Mouse (Mus musculus) hindbrain, embryonic 14.5 days (tissue): ENCODE measurements around the gene Rgs4. TPM values are rescaled to one million over a fixed set of nuclear protein-coding genes. Genes with fewer than 3 reads are reported as not detected.

ENCODE experiments used
- ATAC-seq: fragments of 200-750 bp; cut with Nextera tagmentation; 2 replicates; pipeline ENCODE4 v1.8.0; 2017; ENCODE audit warnings: moderate number of reproducible peaks, mild to moderate bottlenecking, moderate TSS enrichment, moderate library complexity; ENCODE audit not compliant: low FRiP score
- DNase-seq: peaks from one replicate; pipeline ENCODE4 v3.0.0-alpha.2; 2015; ENCODE audit warnings: low spot score
- H3K27ac ChIP-seq: fragments of 300-500 bp; sonication (generic); 2 replicates; pipeline ENCODE4 v1.5.1; 2014; ENCODE audit warnings: mild to moderate bottlenecking, moderate library complexity
- H3K27me3 ChIP-seq: fragments of 300-500 bp; sonication (generic); 2 replicates; pipeline ENCODE4 v1.6.1; 2014; ENCODE audit warnings: mild to moderate bottlenecking, low read length, mixed read lengths; ENCODE audit not compliant: control insufficient read depth, insufficient read depth
- H3K36me3 ChIP-seq: fragments of 300-500 bp; sonication (generic); replicated peaks from 2 replicates; pipeline ENCODE4 v1.6.1; 2014; ENCODE audit not compliant: control insufficient read depth, insufficient read depth
- H3K4me1 ChIP-seq: fragments of 300-500 bp; sonication (generic); replicated peaks from 2 replicates; pipeline ENCODE4 v1.6.1; 2014; ENCODE audit warnings: antibody characterized with exemption, low read length, mixed read lengths; ENCODE audit not compliant: control insufficient read depth, insufficient read depth
- H3K4me2 ChIP-seq: fragments of 300-500 bp; sonication (generic); replicated peaks from 2 replicates; pipeline ENCODE4 v1.6.1; 2014; ENCODE audit warnings: mild to moderate bottlenecking, moderate library complexity
- H3K4me3 ChIP-seq: fragments of 300-500 bp; sonication (generic); replicated peaks from 2 replicates; pipeline ENCODE4 v1.5.1; 2014; ENCODE audit warnings: mild to moderate bottlenecking, low read length
- H3K9ac ChIP-seq: fragments of 300-500 bp; sonication (generic); 2 replicates; pipeline ENCODE4 v1.6.1; 2014
- H3K9me3 ChIP-seq: fragments of 300-500 bp; sonication (generic); 2 replicates; pipeline ENCODE4 v1.6.1; 2016; ENCODE audit warnings: low read length; ENCODE audit not compliant: control insufficient read depth
- WGBS: fragments of 180-500 bp; shearing (Covaris S2); extraction: QIAGEN DNeasy Blood & Tissue Kit; methylation state at CpG from one replicate; pipeline ENCODE4 v1.1.7; 2014; 5-methylcytosine and 5-hydroxymethylcytosine counted together
- polyA plus RNA-seq: library from polyadenylated mRNA; unstranded; fragments of >200 nt; fragmentation: Nextera tagmentation; extraction: Ambion mirVana; gene quantifications from 2 replicates; pipeline ENCODE4 v1.2.1, GENCODE M21; 2014

The Rgs4 gene
- polyA plus RNA-seq: 73.3 and 88.0 TPM in 2 replicates

DNA sequence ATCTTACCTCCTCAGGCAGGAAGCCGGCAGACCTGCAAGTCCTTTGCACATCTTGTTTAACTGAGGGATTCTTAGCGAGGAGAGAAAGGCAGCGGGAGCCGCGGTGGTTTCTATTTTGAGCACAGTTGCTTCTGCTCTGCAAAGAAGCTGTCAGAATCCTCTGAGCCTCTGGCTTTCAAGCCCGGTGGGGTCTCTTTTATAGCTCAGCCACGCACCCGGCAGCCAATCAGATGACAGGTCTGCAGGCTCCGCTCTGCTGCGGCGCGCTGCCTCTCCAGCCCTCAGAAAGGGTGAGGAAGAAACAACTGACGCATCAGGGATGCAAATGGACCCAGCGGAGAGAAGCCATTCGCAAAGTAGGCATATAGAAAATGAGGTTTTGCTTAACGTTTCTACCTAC lies at the start of gene Rgs4:
Rgs4 (minus strand) TSS at position 170 of the 400 bp plus-strand sequence.
- Histone ChIP-seq H3K27ac (peak within 1 kb of the TSS; percentile 56), H3K4me2 (peak within 1 kb of the TSS; percentile 63), H3K4me3 (peak within 1 kb of the TSS; percentile 36), H3K9me3 (no peaks in the 10 kb centered on the region), H3K4me1 (peaks cover 8% of the 10 kb centered on the region; the same call in 1 of the 2 replicates), H3K27me3 (no peaks in the 10 kb centered on the region), H3K9ac (peak within 1 kb of the TSS; percentile 49), H3K36me3 (no peaks in the 10 kb centered on the region; the same call in 1 of the 2 replicates)
- DNase-seq (peak; percentile 83), ATAC-seq (peak; percentile 97)
- under 1% methylated on average over 16 of the region's 16 CpGs for WGBS

DNA sequence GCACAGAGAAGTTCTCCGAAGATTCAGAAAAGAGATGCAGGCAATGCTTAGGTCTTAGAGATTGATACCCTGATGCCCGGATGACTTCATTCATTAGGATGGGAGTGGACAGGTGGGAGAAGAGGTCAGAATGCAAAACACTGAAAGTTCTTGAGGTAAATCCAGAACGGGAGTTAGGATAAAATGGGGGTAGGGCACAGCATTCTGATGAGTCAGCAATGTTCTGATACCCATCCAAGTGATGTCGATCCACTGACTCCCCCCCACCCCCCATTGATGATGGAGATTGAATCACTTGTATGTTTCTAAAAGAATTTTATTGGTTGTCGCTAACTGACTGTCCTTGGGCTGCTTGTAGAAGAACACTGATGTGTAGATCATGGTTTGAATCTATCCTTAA lies 45.0 kb upstream of the Rgs4 start:
- no peaks in the 10 kb centered on the region for H3K36me3 ChIP-seq
- H3K9me3 ChIP-seq: no peaks in the 10 kb centered on the region
- 90% methylated on average over 5 of the region's 5 CpGs for WGBS
- no peak for DNase-seq
- no peak overlapping the region for H3K27ac ChIP-seq
- no peak overlapping the region for H3K4me2 ChIP-seq
- ATAC-seq: no peak
- H3K9ac ChIP-seq: no peak overlapping the region
- H3K4me1 ChIP-seq: no peaks in the 10 kb centered on the region
- no peaks in the 10 kb centered on the region for H3K27me3 ChIP-seq
- H3K4me3 ChIP-seq: no peak overlapping the region

DNA sequence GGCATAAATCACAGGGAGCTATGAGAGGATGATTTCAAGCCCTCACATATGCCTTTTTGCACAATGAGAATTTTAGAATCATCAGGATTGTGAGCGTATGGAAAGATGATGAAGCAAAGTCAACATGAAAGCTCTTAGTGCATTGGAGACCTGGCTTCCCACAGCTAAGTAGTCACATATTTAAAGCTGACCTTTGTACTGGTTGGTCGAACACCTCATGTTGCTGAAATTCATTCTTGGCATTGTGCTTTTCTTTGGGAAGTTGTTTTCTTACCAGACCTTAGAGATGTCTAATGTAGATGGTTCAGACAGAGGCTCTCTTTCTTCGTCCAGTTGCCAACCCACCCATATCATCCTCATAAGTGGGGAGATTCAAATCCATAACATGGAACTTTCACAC lies 38.5 kb upstream of the Rgs4 start:
- no peaks in the 10 kb centered on the region for H3K27me3 ChIP-seq
- H3K4me3 ChIP-seq: no peak overlapping the region
- no peaks in the 10 kb centered on the region for H3K36me3 ChIP-seq
- no peak overlapping the region for H3K27ac ChIP-seq
- H3K4me2 ChIP-seq: no peak overlapping the region
- no peak overlapping the region for H3K9ac ChIP-seq
- no peaks in the 10 kb centered on the region for H3K4me1 ChIP-seq
- H3K9me3 ChIP-seq: no peaks in the 10 kb centered on the region
- 89% methylated on average over 3 of the region's 3 CpGs for WGBS
- DNase-seq (no peak), ATAC-seq (no peak)

DNA sequence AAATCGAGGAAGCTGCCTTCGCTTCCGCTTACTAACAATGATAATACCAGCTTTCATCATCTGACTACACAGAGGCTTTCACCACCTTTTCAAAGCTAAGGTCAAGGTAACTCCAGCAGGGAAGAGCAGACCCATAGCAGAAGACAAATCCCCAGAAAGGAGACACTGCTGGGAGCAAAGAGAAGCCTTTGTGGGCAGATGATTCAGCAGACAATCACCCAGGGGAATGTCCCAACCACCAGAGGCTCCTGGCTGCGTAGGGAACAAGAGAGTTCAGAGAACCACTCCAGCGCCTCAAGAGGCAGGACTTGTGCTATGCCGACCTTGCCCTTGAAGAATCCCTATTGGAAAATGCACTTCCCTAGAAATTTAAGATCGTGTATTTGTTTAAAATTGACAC lies 29.1 kb upstream of the Rgs4 start:
- 75% methylated on average over 7 of the region's 7 CpGs for WGBS

DNA sequence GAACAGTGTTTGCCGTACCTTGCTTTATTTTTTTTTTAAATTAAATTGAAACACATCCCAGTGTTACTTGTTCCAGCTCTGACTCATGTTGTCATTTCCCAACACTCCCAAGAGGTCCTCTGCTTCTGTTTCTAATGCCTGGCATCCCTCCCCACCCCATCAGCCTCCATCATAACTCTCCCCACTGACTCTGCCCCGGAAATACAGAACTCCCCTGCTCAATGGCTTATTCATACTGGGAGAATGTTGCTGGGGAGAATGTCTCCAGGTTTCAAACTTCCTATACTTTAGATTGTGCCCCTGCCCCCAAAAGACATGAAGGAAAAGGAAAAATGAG lies 17.1 kb upstream of the Rgs4 start:
- DNase-seq: no peak
- 46% methylated on average over 2 of the region's 2 CpGs for WGBS
- H3K4me2 ChIP-seq: no peak overlapping the region
- H3K36me3 ChIP-seq: no peaks in the 10 kb centered on the region
- H3K4me3 ChIP-seq: no peak overlapping the region
- no peak overlapping the region for H3K9ac ChIP-seq
- H3K27me3 ChIP-seq: no peaks in the 10 kb centered on the region
- H3K4me1 ChIP-seq: peaks cover 12% of the 10 kb centered on the region; the same call in 1 of the 2 replicates
- H3K27ac ChIP-seq: peak overlapping the region; percentile 64
- peak; percentile 48; the same call in 1 of the 2 replicates for ATAC-seq
- H3K9me3 ChIP-seq: no peaks in the 10 kb centered on the region

More for the DNA sequence above, 29.1 kb upstream of the Rgs4 start:
- Histone ChIP-seq H3K4me2 (no peak overlapping the region), H3K9ac (no peak overlapping the region), H3K4me3 (no peak overlapping the region), H3K27ac (no peak overlapping the region), H3K9me3 (no peaks in the 10 kb centered on the region), H3K4me1 (no peaks in the 10 kb centered on the region), H3K36me3 (no peaks in the 10 kb centered on the region), H3K27me3 (no peaks in the 10 kb centered on the region)
- ATAC-seq (no peak), DNase-seq (no peak)

DNA sequence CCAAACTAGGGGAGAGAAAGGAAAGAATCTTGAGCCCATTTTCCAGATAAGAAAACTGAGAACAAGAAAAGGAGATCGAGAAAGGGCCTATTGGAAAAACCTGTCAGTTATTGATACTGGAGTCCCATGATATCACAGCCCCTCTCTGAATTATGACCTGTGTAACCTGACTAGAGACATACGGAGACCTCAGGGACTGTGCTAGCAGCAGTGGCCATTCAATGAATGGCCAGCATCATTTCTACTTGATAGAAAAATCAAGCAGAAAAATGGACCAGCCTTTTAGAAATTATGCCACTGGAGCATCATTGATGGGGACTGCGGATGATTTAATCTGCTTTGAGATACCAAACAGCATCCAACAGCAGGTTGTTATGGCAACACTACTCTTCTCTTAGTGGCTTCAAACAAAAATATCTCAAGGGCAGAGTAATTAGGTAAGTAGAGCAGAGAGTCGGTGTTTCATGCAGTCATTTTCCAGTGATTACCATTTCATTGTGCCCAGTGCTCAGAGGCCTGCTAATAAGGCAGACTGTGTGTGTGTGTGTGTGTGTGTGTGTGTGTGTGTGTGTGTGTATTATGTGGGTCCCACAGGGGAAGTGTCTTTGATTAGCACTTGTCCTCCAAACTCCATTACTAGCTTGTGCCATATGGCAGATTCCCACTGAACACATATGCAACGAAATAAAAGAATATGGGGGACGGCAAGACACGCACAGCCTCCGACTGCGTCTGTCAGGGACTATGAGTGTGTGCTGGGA lies 16.6 kb upstream of the Rgs4 start:
- peak; percentile 55 for DNase-seq
- Histone ChIP-seq H3K9me3 (no peaks in the 10 kb centered on the region), H3K27ac (peak overlapping the region; percentile 64), H3K36me3 (no peaks in the 10 kb centered on the region), H3K27me3 (no peaks in the 10 kb centered on the region), H3K4me3 (no peak overlapping the region), H3K4me1 (peaks cover 12% of the 10 kb centered on the region; the same call in 1 of the 2 replicates), H3K9ac (no peak overlapping the region), H3K4me2 (no peak overlapping the region)
- peak; percentile 89 for ATAC-seq
- WGBS: 57% methylated on average over 9 of the region's 9 CpGs

DNA sequence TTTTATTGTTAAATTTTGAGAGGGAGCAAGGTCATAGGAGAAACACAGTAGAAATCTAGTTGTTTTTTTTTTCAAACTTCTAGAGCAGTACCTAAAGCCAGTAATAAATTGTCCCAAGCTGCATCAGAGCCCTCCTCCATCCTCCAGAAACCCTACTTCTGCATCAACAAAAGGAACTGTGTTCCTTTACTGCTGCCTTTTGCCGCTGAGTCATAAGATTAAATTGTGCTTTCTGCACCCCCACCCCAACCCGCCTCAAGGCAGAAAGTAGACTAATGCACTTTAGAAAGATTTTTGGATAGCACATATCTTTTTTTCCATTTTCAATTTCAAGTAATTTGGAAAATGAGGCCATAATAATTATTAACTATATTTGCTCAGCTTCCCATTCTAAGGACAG lies 15.1 kb upstream of the Rgs4 start:
- DNase-seq: no peak
- WGBS: 89% methylated on average over 2 of the region's 2 CpGs
- no peak overlapping the region for H3K4me2 ChIP-seq
- H3K36me3 ChIP-seq: no peaks in the 10 kb centered on the region
- no peak overlapping the region for H3K27ac ChIP-seq
- no peak overlapping the region for H3K9ac ChIP-seq
- no peaks in the 10 kb centered on the region for H3K9me3 ChIP-seq
- ATAC-seq: no peak
- no peak overlapping the region for H3K4me3 ChIP-seq
- H3K27me3 ChIP-seq: no peaks in the 10 kb centered on the region
- peaks cover 12% of the 10 kb centered on the region; the same call in 1 of the 2 replicates for H3K4me1 ChIP-seq

DNA sequence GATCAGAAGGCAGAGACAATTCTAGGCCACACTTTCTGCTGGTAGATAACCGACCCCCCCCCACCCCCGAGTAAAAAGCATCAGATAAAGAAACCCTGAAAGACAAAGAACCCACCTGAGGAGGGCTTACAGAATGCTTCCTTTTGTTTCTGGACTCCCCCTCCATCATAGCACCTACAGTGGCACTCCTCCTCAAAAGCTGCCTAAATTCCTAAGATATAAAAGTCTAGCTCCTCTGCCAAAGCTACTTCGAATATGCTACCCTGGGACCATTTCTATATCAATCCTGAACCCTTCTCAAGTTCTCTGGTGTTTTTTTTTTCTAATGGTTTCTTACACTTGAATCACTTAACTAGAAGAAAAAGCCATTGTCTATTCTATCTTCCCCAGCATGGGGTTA lies 9.1 kb upstream of the Rgs4 start:
- H3K4me2 ChIP-seq: no peak overlapping the region
- no peaks in the 10 kb centered on the region for H3K9me3 ChIP-seq
- H3K4me1 ChIP-seq: no peaks in the 10 kb centered on the region
- DNase-seq: no peak
- H3K9ac ChIP-seq: no peak overlapping the region
- H3K4me3 ChIP-seq: no peak overlapping the region
- 33% methylated on average over 3 of the region's 3 CpGs for WGBS
- no peaks in the 10 kb centered on the region for H3K36me3 ChIP-seq
- no peak for ATAC-seq
- H3K27me3 ChIP-seq: no peaks in the 10 kb centered on the region
- H3K27ac ChIP-seq: no peak overlapping the region

DNA sequence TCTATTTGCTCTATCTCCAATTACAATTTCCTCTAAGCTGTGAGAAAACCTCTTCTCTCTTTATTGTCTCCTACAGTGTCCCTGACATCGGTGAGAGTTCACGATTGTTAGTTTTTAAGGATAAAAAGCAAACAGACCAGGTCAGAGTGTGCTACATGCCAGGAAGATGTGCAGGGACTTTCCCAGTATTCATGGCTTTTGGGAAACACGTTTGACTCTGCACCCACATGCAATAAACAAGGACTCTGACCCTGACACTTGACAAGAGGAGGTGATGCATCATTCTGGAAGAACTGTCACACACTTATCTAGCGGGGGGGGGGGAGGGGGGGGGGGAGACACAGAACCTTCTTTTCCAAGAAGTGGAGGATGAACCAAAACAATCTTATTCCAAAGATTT lies 5.0 kb upstream of the Rgs4 start:
- H3K27ac ChIP-seq: no peak overlapping the region
- DNase-seq (no peak), ATAC-seq (no peak)
- H3K4me2 ChIP-seq: no peak overlapping the region
- no peak overlapping the region for H3K9ac ChIP-seq
- H3K27me3 ChIP-seq: no peaks in the 10 kb centered on the region
- H3K9me3 ChIP-seq: no peaks in the 10 kb centered on the region
- H3K36me3 ChIP-seq: no peaks in the 10 kb centered on the region
- H3K4me1 ChIP-seq: no peaks in the 10 kb centered on the region
- H3K4me3 ChIP-seq: no peak overlapping the region
- 54% methylated on average over 3 of the region's 4 CpGs for whole genome bisulfite sequencing
